Mouse (Mus musculus): ENCODE data around the gene Defb23. TPM values are rescaled to one million over a fixed set of nuclear protein-coding genes. Genes with fewer than 3 reads are reported as not detected.

Defb23 gene
- polyA plus RNA-seq (2015; fragmentation: Nextera tagmentation; extraction: Ambion mirVana) = not detected in 2 replicates

GRCm38 (mm10) chr2:152464570-152465150 lies at the start of gene Defb23:
Defb23 (minus strand) TSS chr2:152464620.
- Histone ChIP-seq H3K36me3 (no peaks in the 10 kb centered on the region), H3K9ac (no peak within 1 kb of the TSS), H3K4me2 (no peak within 1 kb of the TSS), H3K4me1 (no peaks in the 10 kb centered on the region), H3K4me3 (no peak within 1 kb of the TSS), H3K27me3 (no peaks in the 10 kb centered on the region), H3K27ac (no peak within 1 kb of the TSS), H3K9me3 (no peaks in the 10 kb centered on the region)
- 83% methylated on average over 3 of the region's 3 CpGs for WGBS
- ATAC-seq (ENCODE audit: insufficient number of reproducible peaks, low FRiP score, low TSS enrichment, low read depth) = no peak

GRCm38 (mm10) chr2:152511592-152511991 lies 47.2 kb upstream of the Defb23 start, which contains the start of gene Defb26:
Defb26 (minus strand) TSS chr2:152511692.
- H3K9me3 ChIP-seq = no peaks in the 10 kb centered on the region
- ATAC-seq (ENCODE audit: insufficient number of reproducible peaks, low FRiP score, low TSS enrichment, low read depth) = no peak
- no peak within 1 kb of the TSS for H3K9ac ChIP-seq
- no peak within 1 kb of the TSS for H3K4me2 ChIP-seq
- H3K27ac ChIP-seq = no peak within 1 kb of the TSS
- no peak within 1 kb of the TSS for H3K4me3 ChIP-seq
- H3K4me1 ChIP-seq = peaks cover 4% of the 10 kb centered on the region; the same call in 1 of the 2 replicates
- H3K27me3 ChIP-seq = no peaks in the 10 kb centered on the region
- H3K36me3 ChIP-seq = no peaks in the 10 kb centered on the region
- WGBS = 84% methylated on average over 1 of the region's 1 CpGs

- no peak overlapping the region for H3K9ac ChIP-seq
- H3K4me1 ChIP-seq = no peaks in the 10 kb centered on the region
- no peak for ATAC-seq (ENCODE audit: insufficient number of reproducible peaks, low FRiP score, low TSS enrichment, low read depth)
- H3K9me3 ChIP-seq = no peaks in the 10 kb centered on the region
- WGBS = 84% methylated on average over 2 of the region's 2 CpGs
- H3K27me3 ChIP-seq = no peaks in the 10 kb centered on the region
- H3K36me3 ChIP-seq = no peaks in the 10 kb centered on the region
- H3K4me3 ChIP-seq = no peak overlapping the region
- H3K27ac ChIP-seq = no peak overlapping the region
- H3K4me2 ChIP-seq = no peak overlapping the region
Measured at GRCm38 (mm10) chr2:152503950-152504349, 39.5 kb upstream of the Defb23 start.

GRCm38 (mm10) chr2:152500863-152501229 lies 36.4 kb upstream of the Defb23 start:
- Histone ChIP-seq H3K4me1 (no peaks in the 10 kb centered on the region), H3K4me3 (no peak overlapping the region), H3K27ac (no peak overlapping the region), H3K27me3 (no peaks in the 10 kb centered on the region), H3K9me3 (no peaks in the 10 kb centered on the region), H3K9ac (no peak overlapping the region), H3K4me2 (no peak overlapping the region), H3K36me3 (no peaks in the 10 kb centered on the region)
- ATAC-seq (ENCODE audit: insufficient number of reproducible peaks, low FRiP score, low TSS enrichment, low read depth) = no peak
- WGBS = 77% methylated on average over 6 of the region's 6 CpGs

- no peak overlapping the region for H3K27ac ChIP-seq
Measured at GRCm38 (mm10) chr2:152500204-152500862, 35.9 kb upstream of the Defb23 start.

GRCm38 (mm10) chr2:152498020-152498419 lies 33.6 kb upstream of the Defb23 start:
- Histone ChIP-seq H3K9me3 (no peaks in the 10 kb centered on the region), H3K4me2 (no peak overlapping the region), H3K36me3 (no peaks in the 10 kb centered on the region), H3K27ac (no peak overlapping the region), H3K9ac (no peak overlapping the region), H3K4me3 (no peak overlapping the region), H3K27me3 (no peaks in the 10 kb centered on the region), H3K4me1 (no peaks in the 10 kb centered on the region)
- 60% methylated on average over 6 of the region's 6 CpGs for WGBS
- no peak for ATAC-seq (ENCODE audit: insufficient number of reproducible peaks, low FRiP score, low TSS enrichment, low read depth)

More at GRCm38 (mm10) chr2:152500204-152500862, 35.9 kb upstream of the Defb23 start:
- H3K27me3 ChIP-seq = no peaks in the 10 kb centered on the region
- no peaks in the 10 kb centered on the region for H3K9me3 ChIP-seq
- no peak overlapping the region for H3K4me3 ChIP-seq
- no peaks in the 10 kb centered on the region for H3K4me1 ChIP-seq
- WGBS = 66% methylated on average over 7 of the region's 7 CpGs
- no peak overlapping the region for H3K4me2 ChIP-seq
- H3K9ac ChIP-seq = no peak overlapping the region
- ATAC-seq (ENCODE audit: insufficient number of reproducible peaks, low FRiP score, low TSS enrichment, low read depth) = no peak
- no peaks in the 10 kb centered on the region for H3K36me3 ChIP-seq

GRCm38 (mm10) chr2:152493151-152493550 lies 28.7 kb upstream of the Defb23 start:
- Histone ChIP-seq H3K4me3 (no peak overlapping the region), H3K4me2 (no peak overlapping the region), H3K9ac (no peak overlapping the region), H3K4me1 (no peaks in the 10 kb centered on the region), H3K27me3 (no peaks in the 10 kb centered on the region), H3K27ac (no peak overlapping the region), H3K9me3 (no peaks in the 10 kb centered on the region), H3K36me3 (no peaks in the 10 kb centered on the region)
- no peak for ATAC-seq (ENCODE audit: insufficient number of reproducible peaks, low FRiP score, low TSS enrichment, low read depth)
- WGBS = 73% methylated on average over 6 of the region's 6 CpGs

GRCm38 (mm10) chr2:152490038-152490437 lies 25.6 kb upstream of the Defb23 start, which contains the start of gene Defb22:
Defb22 (minus strand) TSS chr2:152490138.
- H3K36me3 ChIP-seq = no peaks in the 10 kb centered on the region
- no peak within 1 kb of the TSS for H3K4me2 ChIP-seq
- H3K9me3 ChIP-seq = no peaks in the 10 kb centered on the region
- H3K9ac ChIP-seq = no peak within 1 kb of the TSS
- ATAC-seq (ENCODE audit: insufficient number of reproducible peaks, low FRiP score, low TSS enrichment, low read depth) = no peak
- no peaks in the 10 kb centered on the region for H3K27me3 ChIP-seq
- H3K4me1 ChIP-seq = no peaks in the 10 kb centered on the region
- H3K4me3 ChIP-seq = no peak within 1 kb of the TSS
- no peak within 1 kb of the TSS for H3K27ac ChIP-seq

GRCm38 (mm10) chr2:152487024-152487423 lies 22.6 kb upstream of the Defb23 start:
- H3K9me3 ChIP-seq = no peaks in the 10 kb centered on the region
- H3K9ac ChIP-seq = no peak overlapping the region
- H3K36me3 ChIP-seq = no peaks in the 10 kb centered on the region
- no peaks in the 10 kb centered on the region for H3K27me3 ChIP-seq
- no peak overlapping the region for H3K4me2 ChIP-seq
- WGBS = 71% methylated on average over 2 of the region's 2 CpGs
- ATAC-seq (ENCODE audit: insufficient number of reproducible peaks, low FRiP score, low TSS enrichment, low read depth) = no peak
- H3K4me3 ChIP-seq = no peak overlapping the region
- no peak overlapping the region for H3K27ac ChIP-seq
- H3K4me1 ChIP-seq = no peaks in the 10 kb centered on the region

GRCm38 (mm10) chr2:152481726-152482125 lies 17.3 kb upstream of the Defb23 start:
- H3K27ac ChIP-seq = no peak overlapping the region
- no peaks in the 10 kb centered on the region for H3K36me3 ChIP-seq
- H3K9ac ChIP-seq = no peak overlapping the region
- no peak for ATAC-seq (ENCODE audit: insufficient number of reproducible peaks, low FRiP score, low TSS enrichment, low read depth)
- no peak overlapping the region for H3K4me3 ChIP-seq
- 63% methylated on average over 7 of the region's 7 CpGs for WGBS
- no peaks in the 10 kb centered on the region for H3K4me1 ChIP-seq
- no peaks in the 10 kb centered on the region for H3K9me3 ChIP-seq
- no peaks in the 10 kb centered on the region for H3K27me3 ChIP-seq
- no peak overlapping the region for H3K4me2 ChIP-seq

GRCm38 (mm10) chr2:152480881-152481280 lies 16.5 kb upstream of the Defb23 start:
- no peaks in the 10 kb centered on the region for H3K36me3 ChIP-seq
- no peaks in the 10 kb centered on the region for H3K4me1 ChIP-seq
- H3K27ac ChIP-seq = no peak overlapping the region
- no peak overlapping the region for H3K9ac ChIP-seq
- 80% methylated on average over 3 of the region's 3 CpGs for WGBS
- no peak overlapping the region for H3K4me2 ChIP-seq
- H3K4me3 ChIP-seq = no peak overlapping the region
- H3K9me3 ChIP-seq = no peaks in the 10 kb centered on the region
- H3K27me3 ChIP-seq = no peaks in the 10 kb centered on the region
- no peak for ATAC-seq (ENCODE audit: insufficient number of reproducible peaks, low FRiP score, low TSS enrichment, low read depth)

- H3K9me3 ChIP-seq = no peaks in the 10 kb centered on the region
- H3K27ac ChIP-seq = no peak within 1 kb of the TSS
- no peak within 1 kb of the TSS for H3K4me3 ChIP-seq
- H3K4me2 ChIP-seq = no peak within 1 kb of the TSS
- ATAC-seq (ENCODE audit: insufficient number of reproducible peaks, low FRiP score, low TSS enrichment, low read depth) = no peak
- no peaks in the 10 kb centered on the region for H3K4me1 ChIP-seq
- no peak within 1 kb of the TSS for H3K9ac ChIP-seq
- no peaks in the 10 kb centered on the region for H3K36me3 ChIP-seq
- no peaks in the 10 kb centered on the region for H3K27me3 ChIP-seq
- 48% methylated on average over 2 of the region's 2 CpGs for WGBS
Measured at GRCm38 (mm10) chr2:152476763-152477162, 12.3 kb upstream of the Defb23 start, which contains the start of gene Defb20. Defb20 (plus strand) TSS chr2:152477063.
